Mouse (Mus musculus) heart, embryonic 14.5 days (tissue): ENCODE measurements around the gene 0610040J01Rik. TPM values are rescaled to one million over a fixed set of nuclear protein-coding genes. Genes with fewer than 3 reads are reported as not detected.

Source experiments
- ATAC-seq: fragments of 200-750 bp; cut with Nextera tagmentation; 2 replicates; pipeline ENCODE4 v1.8.0; 2017; ENCODE audit warnings: low read depth, moderate TSS enrichment; ENCODE audit not compliant: insufficient number of reproducible peaks, insufficient read depth, low FRiP score
- H3K27ac ChIP-seq, 2 experiments: fragments of 200-500 bp in 1 of 2; fragments of 300-500 bp in 1 of 2; sonication (generic) in 1 of 2; replicated peaks in 1 of 2; 2 replicates each; pipeline ENCODE4 v1.5.1; 2012 to 2014; ENCODE audit warnings: low read depth in 2 of 2, low read length in 2 of 2, control low read depth in 1 of 2, mild to moderate bottlenecking in 1 of 2, mixed read lengths in 1 of 2; ENCODE audit not compliant: control insufficient read depth in 1 of 2, insufficient read depth in 1 of 2
- H3K27me3 ChIP-seq: fragments of 300-500 bp; sonication (generic); 2 replicates; pipeline ENCODE4 v1.6.1; 2014; ENCODE audit warnings: mild to moderate bottlenecking, low read length, control low read depth; ENCODE audit not compliant: control insufficient read depth, insufficient read depth
- H3K36me3 ChIP-seq: fragments of 300-500 bp; sonication (generic); 2 replicates; pipeline ENCODE4 v1.6.1; 2014; ENCODE audit warnings: mild to moderate bottlenecking, control low read depth, low read length, mixed read lengths; ENCODE audit not compliant: control insufficient read depth, insufficient read depth
- H3K4me1 ChIP-seq, 2 experiments: fragments of 200-500 bp in 1 of 2; fragments of 300-500 bp in 1 of 2; sonication (generic) in 1 of 2; 2 replicates each; pipeline ENCODE4 v1.6.1; 2012 to 2014; ENCODE audit warnings: low read length in 2 of 2, control low read depth in 1 of 2, mixed read lengths in 1 of 2; ENCODE audit not compliant: control insufficient read depth in 2 of 2, insufficient read depth in 2 of 2
- H3K4me2 ChIP-seq: fragments of 300-500 bp; sonication (generic); 2 replicates; pipeline ENCODE4 v1.6.1; 2014; ENCODE audit warnings: mild to moderate bottlenecking, low read length
- H3K4me3 ChIP-seq, 2 experiments: fragments of 200-500 bp in 1 of 2; fragments of 300-500 bp in 1 of 2; sonication (generic) in 1 of 2; 2 replicates each; pipeline ENCODE4 v1.5.1; 2012 to 2014; ENCODE audit warnings: low read length in 2 of 2, mild to moderate bottlenecking in 2 of 2, control low read depth in 1 of 2, low read depth in 1 of 2, moderate library complexity in 1 of 2; ENCODE audit not compliant: control insufficient read depth in 1 of 2, insufficient read depth in 1 of 2
- H3K9ac ChIP-seq: fragments of 300-500 bp; sonication (generic); 2 replicates; pipeline ENCODE4 v1.6.1; 2014; ENCODE audit warnings: mild to moderate bottlenecking, low read length
- H3K9me3 ChIP-seq: fragments of 300-500 bp; sonication (generic); 2 replicates; pipeline ENCODE4 v1.6.1; 2016; ENCODE audit warnings: low read length, control low read depth; ENCODE audit not compliant: control insufficient read depth
- WGBS: fragments of 180-500 bp; shearing (Covaris S2); extraction: QIAGEN DNeasy Blood & Tissue Kit; methylation state at CpG from one replicate; pipeline ENCODE4 v1.1.7; 2014; 5-methylcytosine and 5-hydroxymethylcytosine counted together
- polyA plus RNA-seq: library from polyadenylated mRNA; unstranded; fragments of >200 nt; fragmentation: Nextera tagmentation; extraction: Ambion mirVana; gene quantifications from 2 replicates; pipeline ENCODE4 v1.2.1, GENCODE M21; 2014

Gene 0610040J01Rik
- polyA plus RNA-seq, 1 experiment from 2014 or later: 0.63 TPM

DNA sequence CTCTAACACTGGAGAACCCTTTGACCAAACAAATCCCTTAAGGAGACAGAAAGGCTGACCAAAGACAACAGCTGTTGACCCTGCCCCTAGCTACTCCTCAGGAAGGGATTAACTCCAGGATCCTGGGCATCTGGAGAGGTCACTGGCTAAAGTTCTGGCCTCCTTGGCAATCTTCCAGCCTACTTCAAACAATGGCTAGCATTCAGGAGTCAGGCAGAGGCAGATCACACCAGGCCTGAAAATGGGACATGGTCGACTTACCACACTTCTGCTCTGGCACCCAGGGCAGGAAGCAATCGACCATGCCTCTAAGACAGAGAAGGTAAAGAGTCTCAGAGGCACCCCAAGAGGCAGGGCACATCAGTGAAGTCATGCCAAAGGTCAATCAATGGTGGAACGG, 137.0 kb downstream of the 0610040J01Rik start:
- Histone ChIP-seq H3K4me3 (no peak overlapping the region), H3K9me3 (no peaks in the 10 kb centered on the region), H3K9ac (no peak overlapping the region), H3K27me3 (no peaks in the 10 kb centered on the region), H3K27ac (no peak overlapping the region), H3K36me3 (no peaks in the 10 kb centered on the region), H3K4me2 (no peak overlapping the region), H3K4me1 (peaks cover 9% of the 10 kb centered on the region in 2 experiments; a peak in 3 of 4 replicates)
- no peak for ATAC-seq
- WGBS: 49% methylated on average over 3 of the region's 3 CpGs

Other genes with a start within 250 kb of the 0610040J01Rik start
- 0.20 TPM in 1 of 2 replicates, not detected in the other for gene Nwd2, start 163.3 kb upstream of the 0610040J01Rik start, polyA plus RNA-seq
- 5.0 and 5.4 TPM in 2 replicates for gene Rell1, start 156.5 kb downstream of the 0610040J01Rik start, polyA plus RNA-seq